Mouse (Mus musculus) embryonic facial prominence, embryonic 11.5 days (tissue): ENCODE measurements at regions not wholly inside any gene's neighbourhood (a gene's known extent, or its start where the extent isn't known, plus 50 kb on each side); places are given as distances from the start of the nearest gene placed in this dataset.

ENCODE experiments used
- ATAC-seq: fragments of 200-750 bp; cut with Nextera tagmentation; replicated peaks from 2 replicates; pipeline ENCODE4 v1.8.0; 2017; ENCODE audit warnings: low read depth; ENCODE audit not compliant: insufficient number of reproducible peaks, low FRiP score, low TSS enrichment
- DNase-seq: peaks from one replicate; pipeline ENCODE4 v3.0.0-alpha.2; 2015; ENCODE audit warnings: low spot score
- H3K27ac ChIP-seq: fragments of 300-500 bp; sonication (generic); replicated peaks from 2 replicates; pipeline ENCODE4 v1.5.1; 2014; ENCODE audit warnings: mild to moderate bottlenecking, low read depth, low read length, control low read depth
- H3K27me3 ChIP-seq: fragments of 300-500 bp; sonication (generic); 2 replicates; pipeline ENCODE4 v1.6.1; 2014; ENCODE audit warnings: mild to moderate bottlenecking, low read length, moderate library complexity, mixed read lengths; ENCODE audit not compliant: control insufficient read depth, insufficient read depth
- H3K36me3 ChIP-seq: fragments of 300-500 bp; sonication (generic); replicated peaks from 2 replicates; pipeline ENCODE4 v1.6.1; 2014; ENCODE audit warnings: low read depth, mild to moderate bottlenecking, low read length, moderate library complexity, mixed read lengths; ENCODE audit not compliant: control insufficient read depth, insufficient read depth
- H3K4me1 ChIP-seq: fragments of 300-500 bp; sonication (generic); 2 replicates; pipeline ENCODE4 v1.6.1; 2014; ENCODE audit warnings: low read length, mixed read lengths; ENCODE audit not compliant: control insufficient read depth, insufficient read depth
- H3K4me2 ChIP-seq: fragments of 300-500 bp; sonication (generic); 2 replicates; pipeline ENCODE4 v1.6.1; 2014; ENCODE audit warnings: low read depth, mild to moderate bottlenecking, control low read depth, low read length, moderate library complexity
- H3K4me3 ChIP-seq: fragments of 300-500 bp; sonication (generic); 2 replicates; pipeline ENCODE4 v1.5.1; 2014; ENCODE audit warnings: low read depth, low read length, control low read depth
- H3K9ac ChIP-seq: fragments of 300-500 bp; sonication (generic); replicated peaks from 2 replicates; pipeline ENCODE4 v1.6.1; 2014; ENCODE audit warnings: mild to moderate bottlenecking, control low read depth, low read length
- H3K9me3 ChIP-seq: fragments of 300-500 bp; sonication (generic); replicated peaks from 2 replicates; pipeline ENCODE4 v1.6.1; 2016; ENCODE audit warnings: mild to moderate bottlenecking, low read length, inconsistent platforms, mixed read lengths; ENCODE audit not compliant: control insufficient read depth
- WGBS: fragments of 180-500 bp; shearing (Covaris S2); extraction: QIAGEN DNeasy Blood & Tissue Kit; methylation state at CpG from one replicate; pipeline ENCODE4 v1.1.7; 2014; 5-methylcytosine and 5-hydroxymethylcytosine counted together

- WGBS, result 36% methylated on average over 3 of the region's 3 CpGs
- peak; percentile 65 for ATAC-seq
Observed at GRCm38 (mm10) chrX:38710660-38711264, 61.7 kb upstream of the 6030498E09Rik start.

GRCm38 (mm10) chrX:38711442-38712258 is 60.8 kb upstream of the 6030498E09Rik start:
- H3K4me3 ChIP-seq, result no peak overlapping the region
- H3K36me3 ChIP-seq, result no peaks in the 10 kb centered on the region
- no peak overlapping the region for H3K27ac ChIP-seq
- peak; percentile 91 for ATAC-seq
- DNase-seq, result peak; percentile 90
- 39% methylated on average over 5 of the region's 5 CpGs for WGBS
- no peaks in the 10 kb centered on the region for H3K27me3 ChIP-seq
- no peaks in the 10 kb centered on the region for H3K4me1 ChIP-seq
- H3K9me3 ChIP-seq, result no peaks in the 10 kb centered on the region
- H3K9ac ChIP-seq, result no peak overlapping the region
- H3K4me2 ChIP-seq, result no peak overlapping the region

More at GRCm38 (mm10) chrX:38710660-38711264, 61.7 kb upstream of the 6030498E09Rik start:
- Histone ChIP-seq H3K27me3 (no peaks in the 10 kb centered on the region), H3K4me3 (no peak overlapping the region), H3K4me2 (no peak overlapping the region), H3K27ac (no peak overlapping the region), H3K9ac (no peak overlapping the region), H3K36me3 (no peaks in the 10 kb centered on the region), H3K9me3 (no peaks in the 10 kb centered on the region), H3K4me1 (no peaks in the 10 kb centered on the region)
- peak; percentile 77 for DNase-seq
